Mouse (Mus musculus) monocyte, adult 2 months (primary cell): ENCODE measurements around the gene Nsl1.

Experiments
- DNase-seq, 2 experiments: peaks; one replicate each; pipeline ENCODE4 v3.0.0; 2022; ENCODE audit warnings: low spot score in 2 of 2, low read depth in 1 of 2

The Nsl1 gene

GRCm38 (mm10) chr1:191053555-191053954 lies 9.3 kb upstream of the Nsl1 start:
- DNase-seq = no peak

GRCm38 (mm10) chr1:191054870-191055532 lies 7.8 kb upstream of the Nsl1 start:
- no peak for DNase-seq

- DNase-seq = no peak
Measured at GRCm38 (mm10) chr1:191055533-191055873, 7.3 kb upstream of the Nsl1 start.

GRCm38 (mm10) chr1:191057461-191057860 lies 5.4 kb upstream of the Nsl1 start:
- DNase-seq = no peak

GRCm38 (mm10) chr1:191062241-191062780 lies 501 bp upstream of the Nsl1 start:
- no peak for DNase-seq

- no peak for DNase-seq
Measured at GRCm38 (mm10) chr1:191063700-191064099, 888 bp downstream of the Nsl1 start.

GRCm38 (mm10) chr1:191064535-191064934 lies 1.7 kb downstream of the Nsl1 start:
- no peak for DNase-seq

GRCm38 (mm10) chr1:191065188-191065587 lies 2.4 kb downstream of the Nsl1 start:
- DNase-seq = no peak

GRCm38 (mm10) chr1:191068377-191068776 lies 5.6 kb downstream of the Nsl1 start:
- DNase-seq = no peak

- no peak for DNase-seq
Measured at GRCm38 (mm10) chr1:191070259-191070658, 7.4 kb downstream of the Nsl1 start.

GRCm38 (mm10) chr1:191071613-191072012 lies 8.8 kb downstream of the Nsl1 start:
- DNase-seq = peak in 1 of 2 experiments; percentile 30

GRCm38 (mm10) chr1:191072329-191072913 lies 9.6 kb downstream of the Nsl1 start:
- DNase-seq = no peak

- DNase-seq = peak; percentile 82 to 84
Measured at GRCm38 (mm10) chr1:191073001-191073400, 10.2 kb downstream of the Nsl1 start.

GRCm38 (mm10) chr1:191073486-191073885 lies 10.7 kb downstream of the Nsl1 start:
- no peak for DNase-seq

GRCm38 (mm10) chr1:191075199-191075883 lies 12.5 kb downstream of the Nsl1 start:
- DNase-seq = peak; percentile 45 to 51

GRCm38 (mm10) chr1:191083230-191083629 lies 20.4 kb downstream of the Nsl1 start:
- no peak for DNase-seq

GRCm38 (mm10) chr1:191084951-191085559 lies 22.2 kb downstream of the Nsl1 start:
- peak in 1 of 2 experiments; percentile 73 for DNase-seq

GRCm38 (mm10) chr1:191085597-191085996 lies 22.8 kb downstream of the Nsl1 start:
- peak in 1 of 2 experiments; percentile 58 for DNase-seq

- DNase-seq = no peak
Measured at GRCm38 (mm10) chr1:191086304-191086878, 23.6 kb downstream of the Nsl1 start.

GRCm38 (mm10) chr1:191086960-191087359 lies 24.1 kb downstream of the Nsl1 start:
- no peak for DNase-seq

GRCm38 (mm10) chr1:191087955-191088354 lies 25.1 kb downstream of the Nsl1 start:
- DNase-seq = no peak
